Mouse (Mus musculus) C3H10T1/2 (cell line): ENCODE data around the gene Eif3a. TPM values are rescaled to one million over a fixed set of nuclear protein-coding genes. Genes with fewer than 3 reads are reported as not detected.

Experiments
- polyA plus RNA-seq, 2 experiments: library from polyadenylated mRNA; unstranded; fragments of >200 nt; fragmentation: generic; extraction: Trizol; gene quantifications; one replicate each; pipeline ENCODE4 v1.2.1; 2012; ENCODE audit warnings: missing spikeins in 2 of 2

Eif3a gene
- 10 to 100 TPM in 1 of 2 experiments, 1 to 10 TPM in 1; 7.1 to 26.9 TPM for polyA plus RNA-seq

DNA sequence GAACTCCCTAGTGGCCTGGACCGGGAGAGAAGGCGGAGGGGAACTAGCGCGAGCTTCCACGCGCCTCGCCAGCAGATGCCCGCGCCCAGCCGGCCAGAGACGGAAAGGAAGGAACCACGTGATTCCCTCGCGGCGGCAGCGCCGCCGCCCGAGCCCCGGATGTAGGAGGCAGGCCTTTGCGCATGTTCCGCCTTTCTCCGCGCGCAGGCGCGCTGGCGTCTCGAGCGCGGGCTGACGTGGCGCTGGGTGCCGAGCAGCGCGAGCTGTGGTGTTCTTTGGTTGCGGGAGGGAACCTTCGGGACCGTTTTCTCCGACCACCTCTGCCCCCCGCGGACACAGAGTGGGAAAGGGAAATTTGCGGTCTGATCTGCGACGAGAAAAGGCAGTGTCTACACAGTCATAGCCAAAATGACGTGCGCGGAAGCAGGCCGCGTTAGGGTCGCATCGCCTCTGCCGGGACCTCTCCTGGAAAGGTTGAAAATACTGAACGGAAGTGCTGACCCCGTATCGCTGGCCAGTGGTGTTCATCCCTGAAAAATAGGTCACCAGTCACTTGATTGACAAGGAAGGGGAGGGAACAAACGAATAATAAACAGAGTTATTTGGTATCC is at the start of gene Eif3a:
Eif3a (minus strand) TSS at position 108 of the 611 bp plus-strand sequence.

DNA sequence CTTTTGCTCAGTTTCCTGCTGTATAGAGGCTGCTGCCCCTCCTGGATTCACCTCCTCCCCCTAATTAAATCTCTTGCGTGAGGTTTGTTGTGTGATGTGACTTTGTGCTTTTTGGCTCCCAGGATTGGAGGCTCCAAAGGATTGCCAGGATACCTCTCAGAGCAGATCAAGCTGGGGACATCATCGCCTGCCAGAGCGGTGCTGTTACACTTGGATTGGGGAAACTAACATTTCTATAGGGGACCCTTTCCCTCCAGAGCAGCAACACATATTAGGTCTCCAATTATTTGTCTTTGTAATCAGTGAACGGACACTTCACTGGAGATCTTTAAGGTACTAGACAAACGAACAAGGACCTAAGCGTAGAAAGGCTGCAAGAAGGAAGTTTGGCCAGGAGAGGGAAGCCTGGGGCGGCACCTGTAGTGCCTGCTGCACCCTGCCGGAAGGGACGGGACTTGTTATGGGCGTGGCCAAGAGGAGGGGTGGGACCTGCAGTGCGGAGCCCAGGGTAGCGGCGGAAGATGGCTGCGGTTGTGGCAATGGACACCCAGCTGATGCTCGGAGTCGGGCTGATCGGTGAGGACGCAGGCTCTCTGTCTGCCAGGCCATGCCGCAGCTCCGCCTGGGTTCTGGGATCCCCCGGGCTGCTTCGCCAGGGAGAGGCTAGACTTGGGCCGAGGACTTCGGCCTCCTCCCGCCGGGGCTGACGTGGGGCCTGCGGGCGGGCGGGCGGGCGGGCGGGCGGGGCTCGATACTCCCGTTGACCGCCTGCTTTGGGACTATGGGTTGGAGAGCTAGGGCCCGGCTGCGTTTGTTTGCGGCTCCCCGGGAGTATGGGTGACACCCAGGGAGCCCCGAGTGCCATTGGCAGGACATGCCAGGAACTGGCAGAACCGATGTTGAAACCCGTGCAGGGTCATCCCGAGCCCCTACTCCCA is 20.9 kb upstream of the Eif3a start, which contains the start of gene Fam45a:
Fam45a (plus strand) TSS at position 488 of the 938 bp plus-strand sequence.

DNA sequence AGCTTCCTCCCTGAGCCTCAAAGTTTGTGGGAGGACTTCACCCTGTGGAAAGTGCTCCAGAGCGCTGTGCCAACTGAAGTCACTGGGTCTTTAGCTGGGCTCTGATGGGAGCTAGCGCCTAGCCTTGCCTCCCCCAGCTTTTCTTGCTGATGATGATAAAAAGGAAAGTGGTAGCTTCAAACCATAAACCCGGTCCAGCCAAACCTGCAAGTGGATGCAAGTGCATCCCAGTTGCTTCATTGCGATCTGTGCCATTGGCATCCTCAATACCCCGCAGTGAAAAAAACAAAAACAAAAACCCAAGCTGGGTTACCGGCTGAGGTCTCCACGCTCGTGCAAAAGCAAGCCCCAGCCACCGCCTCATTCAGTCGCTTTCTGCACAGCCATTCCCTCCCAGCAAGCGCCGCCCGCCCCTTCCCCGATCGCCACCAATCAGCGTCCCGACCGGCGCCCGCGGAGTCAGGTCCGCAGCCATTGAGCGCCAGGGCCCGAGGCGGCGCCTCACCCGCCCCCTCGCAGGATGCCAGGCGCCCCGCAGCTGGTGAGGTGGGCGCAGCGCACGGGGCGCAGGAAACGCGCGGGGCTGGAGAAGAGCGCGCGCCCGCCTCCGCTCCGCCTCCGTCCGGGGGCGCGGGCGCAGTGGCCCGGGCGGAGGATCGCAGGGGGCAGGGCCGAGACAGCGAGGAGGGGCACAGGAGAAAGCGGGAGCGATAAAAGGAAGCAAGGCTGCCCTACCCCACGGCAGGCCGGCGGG is 34.8 kb downstream of the Eif3a start, which contains the start of gene Nanos1:
Nanos1 (plus strand) TSS at position 550 of the 754 bp plus-strand sequence.

Other genes starting within 250 kb of the Eif3a start
- 1 to 10 TPM; 1.3 to 7.2 TPM for gene Cacul1, start 209.6 kb downstream of the Eif3a start, polyA plus RNA-seq
- gene Nanos1, start 34.7 kb downstream of the Eif3a start, polyA plus RNA-seq, result under 1 TPM; 0.76 to 0.85 TPM
- 1 to 10 TPM in 1 of 2 experiments, under 1 TPM in 1; 0.67 to 9.5 TPM for gene Fam45a, start 20.9 kb upstream of the Eif3a start, polyA plus RNA-seq
- gene Sfxn4, start 70.8 kb upstream of the Eif3a start, polyA plus RNA-seq, result 1 to 10 TPM in 1 of 2 experiments, under 1 TPM in 1; 0.92 to 8.7 TPM
- 10 to 100 TPM; 28.7 to 72.1 TPM for gene Prdx3, start 83.9 kb upstream of the Eif3a start, polyA plus RNA-seq
- gene Grk5, start 99.1 kb upstream of the Eif3a start, polyA plus RNA-seq, result 1 to 10 TPM in 1 of 2 experiments, under 1 TPM in 1; 0.96 to 4.0 TPM